Mouse (Mus musculus) gonadal fat pad, adult 2 months (tissue): ENCODE data around the gene Snapc1. TPM values are rescaled to one million over a fixed set of nuclear protein-coding genes. Genes with fewer than 3 reads are reported as not detected.

ENCODE experiments used
- DNase-seq: peaks from one replicate; pipeline ENCODE4 v3.0.0-alpha.2; 2012; ENCODE audit warnings: low read depth
- polyA plus RNA-seq: library from polyadenylated mRNA; depleted of rRNA; stranded (reverse); fragments of >200 nt; gene quantifications from 2 replicates; pipeline ENCODE4 v1.2.3, GENCODE M21; 2012; rRNA removed

The Snapc1 gene
- polyA plus RNA-seq, 1 experiment, result 6.8 TPM

DNA sequence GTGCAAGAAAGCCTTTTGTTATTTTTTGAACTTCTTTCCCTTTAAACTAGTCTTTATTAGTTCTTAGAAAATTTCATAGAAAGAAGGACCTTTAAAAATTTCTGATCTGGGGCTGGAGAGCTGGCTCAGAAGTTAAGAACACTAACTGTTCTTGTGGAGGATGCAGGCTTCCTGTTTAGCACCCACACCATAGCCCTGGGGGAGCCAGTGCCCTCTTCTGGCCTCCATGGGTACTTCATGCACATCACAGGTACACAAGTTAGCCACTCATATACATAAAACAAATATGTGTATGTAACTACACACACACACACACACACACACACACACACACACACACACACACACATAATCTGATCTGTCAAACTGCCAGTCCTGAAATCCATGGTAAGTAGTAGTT lies 25.3 kb downstream of the Snapc1 start:
- DNase-seq, result no peak

- DNase-seq, result no peak
Observed at GRCm38 (mm10) chr12:73996906-73997296, 32.6 kb downstream of the Snapc1 start.

DNA sequence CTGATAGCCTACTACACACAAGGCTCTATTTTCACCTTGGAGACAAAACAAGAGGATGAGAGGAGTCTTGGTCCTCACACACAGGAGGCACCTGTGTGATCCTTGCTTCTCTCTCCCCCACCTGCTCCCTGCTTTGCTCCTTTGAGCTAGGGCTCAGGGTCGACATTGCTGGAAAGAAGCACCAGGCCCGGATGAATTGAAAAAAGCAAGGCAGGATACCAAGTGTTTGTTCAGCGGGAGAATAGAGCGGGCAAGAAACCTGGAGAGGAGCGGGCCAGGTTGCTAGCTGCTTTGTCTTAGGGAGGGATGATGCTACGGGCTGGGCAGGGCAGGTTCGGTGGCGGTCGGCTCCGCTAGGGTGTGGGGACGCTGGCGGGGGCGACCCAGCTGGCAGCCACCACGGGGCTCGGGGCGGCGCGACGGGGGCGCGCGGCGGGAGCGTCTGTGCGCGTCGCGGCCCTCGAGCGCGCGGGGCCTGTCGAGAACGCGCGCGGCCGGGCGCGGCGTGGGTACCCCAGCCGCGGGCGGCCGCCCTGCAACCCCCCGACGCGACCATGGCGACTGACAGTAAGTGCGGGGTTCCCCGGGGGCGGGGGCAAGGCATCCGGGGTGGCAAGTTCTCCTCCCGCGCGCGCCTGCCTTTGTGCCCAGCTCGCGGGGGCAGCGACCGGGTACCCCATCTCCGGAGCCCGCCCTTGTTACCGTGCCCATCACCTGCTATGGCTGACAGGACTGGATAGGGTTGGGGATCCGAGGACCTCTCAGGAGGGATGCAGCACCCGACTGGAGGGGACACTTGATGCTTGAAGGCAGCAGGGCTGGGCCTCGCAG lies 33.2 kb downstream of the Snapc1 start, which contains the start of gene Syt16:
TSS of gene Syt16 (plus strand) at position 365 of the 831 bp plus-strand sequence.
- DNase-seq, result no peak

GRCm38 (mm10) chr12:73998128-73998456 lies 33.8 kb downstream of the Snapc1 start:
- no peak for DNase-seq

DNA sequence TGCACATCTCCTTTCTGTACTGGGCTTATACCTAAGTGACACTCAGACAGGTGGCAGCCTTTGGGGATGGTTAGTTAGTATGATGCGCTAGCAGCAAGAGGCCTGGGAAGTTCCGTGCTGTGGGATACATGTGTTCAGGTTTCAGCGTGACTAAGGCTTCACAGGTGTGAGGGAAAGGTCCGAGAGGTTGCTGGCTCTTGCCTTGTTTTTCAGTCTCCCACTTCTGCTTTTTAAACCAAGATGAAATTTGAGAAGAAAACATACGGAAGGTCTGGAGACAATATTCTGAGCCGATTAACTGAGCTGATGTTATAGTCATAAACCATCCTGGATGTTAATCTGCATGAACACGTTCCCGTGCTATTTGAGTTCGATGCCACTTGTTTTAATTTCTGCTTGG lies 38.2 kb downstream of the Snapc1 start:
- no peak for DNase-seq

GRCm38 (mm10) chr12:74009448-74009911 lies 45.2 kb downstream of the Snapc1 start:
- no peak for DNase-seq

- no peak for DNase-seq
Observed at GRCm38 (mm10) chr12:74013739-74014138, 49.5 kb downstream of the Snapc1 start.

- no peak for DNase-seq
Observed at GRCm38 (mm10) chr12:74014739-74015270, 50.5 kb downstream of the Snapc1 start.

- no peak for DNase-seq
Observed at GRCm38 (mm10) chr12:74015491-74015890, 51.2 kb downstream of the Snapc1 start.

DNA sequence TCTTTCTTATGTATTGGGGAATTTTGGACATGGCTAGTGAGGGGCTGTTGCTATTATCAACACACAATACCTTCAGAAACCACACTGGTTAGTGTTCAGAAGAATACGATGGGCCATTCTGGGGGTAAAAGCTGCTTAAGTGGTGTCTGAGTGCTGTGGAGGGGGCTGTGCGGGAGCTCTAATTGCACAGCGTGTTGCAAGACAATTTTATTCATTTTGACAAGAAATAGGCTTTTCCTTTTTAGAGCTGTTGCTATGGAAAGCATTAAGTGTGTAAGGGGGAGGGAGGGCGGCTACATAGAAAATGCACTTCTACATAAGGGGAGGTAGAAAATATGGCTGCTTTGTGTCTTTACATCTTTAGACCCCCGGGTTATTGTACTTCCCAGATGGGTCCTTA lies 59.0 kb downstream of the Snapc1 start:
- DNase-seq, result no peak

DNA sequence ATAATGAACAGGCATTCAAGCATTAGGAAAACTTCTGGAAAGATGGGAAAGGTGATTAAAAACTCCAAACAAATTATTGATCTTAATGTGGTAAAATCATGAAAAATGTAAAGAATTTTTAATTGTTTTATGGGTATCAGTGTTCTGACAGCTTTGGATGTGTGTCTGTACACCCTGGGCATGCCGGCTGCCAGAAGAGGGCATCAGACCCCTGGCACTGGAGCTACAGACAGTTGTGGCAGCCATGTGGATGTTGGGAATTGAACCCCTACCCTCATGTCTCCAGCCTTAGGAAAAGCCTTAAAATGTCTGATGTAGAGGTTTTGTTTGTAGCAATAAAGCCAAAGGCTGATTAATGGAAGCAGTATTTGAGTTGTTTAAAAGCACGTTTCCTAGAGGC lies 60.6 kb downstream of the Snapc1 start:
- DNase-seq, result no peak

Other genes starting within 250 kb of the Snapc1 start
- 24.0 and 27.5 TPM in 2 replicates for gene Hif1a, start 63.1 kb upstream of the Snapc1 start, polyA plus RNA-seq
- not detected in 2 replicates for gene Gm49321, start 26.8 kb upstream of the Snapc1 start, polyA plus RNA-seq
- gene Syt16, start 33.2 kb downstream of the Snapc1 start, polyA plus RNA-seq, result 0.04 TPM in 1 of 2 replicates, not detected in the other